ENCODE assay signal across 19 mouse cellular contexts in the genomic region with DNA sequence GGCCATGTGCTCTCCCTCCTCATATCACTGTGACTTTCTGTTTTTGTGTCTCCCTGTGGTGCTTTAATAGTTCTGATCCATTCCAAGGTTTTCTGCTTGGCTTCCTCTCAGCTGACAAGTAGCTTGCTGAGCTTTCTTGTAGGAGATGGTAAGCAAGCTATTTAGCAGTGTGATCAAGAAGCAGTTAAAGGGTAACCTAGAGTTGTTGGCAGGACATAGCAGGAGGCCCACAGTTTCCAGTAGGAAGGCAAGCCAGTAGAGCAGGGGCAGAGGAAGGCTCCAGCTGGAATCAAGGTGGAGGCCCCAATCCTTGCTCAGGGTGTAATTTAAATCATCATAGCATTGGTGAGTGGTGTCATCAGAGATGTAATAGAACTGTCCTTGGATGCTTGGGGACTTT. TPM values are rescaled to one million over a fixed set of nuclear protein-coding genes. Genes with fewer than 3 reads are reported as not detected.
"Had no signal": no experiment of that assay in that cellular context is flagged by ENCODE, and none has a peak within 500 bp of the region (broad histone marks: within the 10 kb centered on the region; RNA-seq: fewer than 3 reads in every experiment).

No protein-coding gene starts in this region.

- H3K4me1 ChIP-seq: hindbrain, embryonic 15.5 days; limb, embryonic 10.5 days; liver, embryonic 12.5 days; lung, embryonic 15.5 days; midbrain, embryonic 12.5 days; neural tube, embryonic 13.5 days had no signal

- DNase-seq: retina, postnatal 1 day; right cerebral cortex, postnatal 14 days; thymus, postnatal 36 days had no signal

- H3K27me3 ChIP-seq: hindbrain, embryonic 15.5 days; liver, embryonic 12.5 days; lung, embryonic 15.5 days; midbrain, embryonic 12.5 days; neural tube, embryonic 13.5 days had no signal

- H3K36me3 ChIP-seq: hindbrain, embryonic 15.5 days; limb, embryonic 10.5 days; liver, embryonic 12.5 days; lung, embryonic 15.5 days; midbrain, embryonic 12.5 days; neural tube, embryonic 13.5 days had no signal

- H3K4me3 ChIP-seq: hindbrain, embryonic 15.5 days; limb, embryonic 10.5 days; liver, embryonic 12.5 days; lung, embryonic 15.5 days; midbrain, embryonic 12.5 days; neural tube, embryonic 13.5 days had no signal

- H3K27ac ChIP-seq: hindbrain, embryonic 15.5 days; limb, embryonic 10.5 days; liver, embryonic 12.5 days; lung, embryonic 15.5 days; midbrain, embryonic 12.5 days; neural tube, embryonic 13.5 days had no signal

RNA-seq across cellular contexts. Expression of gene Hsd3b2, which starts 43.6 kb away (rescaled TPM):
- total RNA-seq: layer of hippocampus, adult 18-20 months; left cerebral cortex, adult 18-20 months; left cerebral cortex, postnatal 14 days; megakaryocyte-erythroid progenitor cell, adult 5-6 weeks had no signal
- polyA plus RNA-seq: limb, embryonic 10.5 days; limb, embryonic 14.5 days; liver, embryonic 12.5 days; midbrain, embryonic 12.5 days; midbrain, embryonic 16.5 days; neural tube, embryonic 13.5 days; stomach, embryonic 16.5 days; thymus, postnatal 0 days had no signal

RNA-seq across cellular contexts. Expression of gene Hsd3b5, which starts 50.7 kb away (rescaled TPM):
- total RNA-seq: layer of hippocampus, adult 18-20 months; layer of hippocampus, postnatal 14 days; left cerebral cortex, adult 18-20 months; left cerebral cortex, postnatal 14 days; megakaryocyte-erythroid progenitor cell, adult 5-6 weeks had no signal
- polyA plus RNA-seq: hindbrain, embryonic 15.5 days; intestine, embryonic 16.5 days; limb, embryonic 10.5 days; limb, embryonic 14.5 days; lung, embryonic 15.5 days; midbrain, embryonic 12.5 days; midbrain, embryonic 16.5 days; neural tube, embryonic 13.5 days; stomach, embryonic 16.5 days; thymus, postnatal 0 days had no signal
